Mouse (Mus musculus) inflammation-experienced regulatory T-cells, adult 6 months (primary cell): ENCODE measurements around the gene Chuk. TPM values are rescaled to one million over a fixed set of nuclear protein-coding genes. Genes with fewer than 3 reads are reported as not detected.
A peak's percentile ranks its signal among the peaks of the same experiment; 100 is the strongest.

Experiments used
- ATAC-seq: one replicate; pipeline ENCODE4 v1.8.0; 2017
- polyA plus RNA-seq, 3 experiments: library from polyadenylated mRNA; unstranded; fragments of 100-300 nt; shearing (Covaris generic); gene quantifications; one replicate each; pipeline ENCODE4 v1.2.1; 2017

Chuk gene
- polyA plus RNA-seq, 3 experiments from 2014 or later = 39.5 to 49.3 (median 40.2) TPM

GRCm38 (mm10) chr19:44104393-44104792, 2.9 kb downstream of the Chuk start:
- no peak for ATAC-seq

GRCm38 (mm10) chr19:44103001-44103400, 4.3 kb downstream of the Chuk start:
- no peak for ATAC-seq

- no peak for ATAC-seq
Measured at GRCm38 (mm10) chr19:44100840-44101239, 6.4 kb downstream of the Chuk start.

- ATAC-seq = no peak
Measured at GRCm38 (mm10) chr19:44086278-44086677, 21.0 kb downstream of the Chuk start.

- no peak for ATAC-seq
Measured at GRCm38 (mm10) chr19:44080920-44081319, 26.4 kb downstream of the Chuk start.

- no peak for ATAC-seq
Measured at GRCm38 (mm10) chr19:44080023-44080422, 27.3 kb downstream of the Chuk start.

GRCm38 (mm10) chr19:44077024-44077423, 30.3 kb downstream of the Chuk start:
- no peak for ATAC-seq

GRCm38 (mm10) chr19:44076457-44076856, 30.8 kb downstream of the Chuk start:
- ATAC-seq = no peak

- ATAC-seq = no peak
Measured at GRCm38 (mm10) chr19:44074986-44075385, 32.3 kb downstream of the Chuk start.

GRCm38 (mm10) chr19:44071166-44071565, 36.1 kb downstream of the Chuk start:
- no peak for ATAC-seq

- ATAC-seq = no peak
Measured at GRCm38 (mm10) chr19:44069914-44070232, 37.4 kb downstream of the Chuk start.

- ATAC-seq = peak; percentile 84
Measured at GRCm38 (mm10) chr19:44069121-44069913, 38.0 kb downstream of the Chuk start, which contains the start of gene Erlin1. Erlin1 (minus strand) TSS chr19:44069785.

GRCm38 (mm10) chr19:44068232-44068631, 39.0 kb downstream of the Chuk start:
- ATAC-seq = no peak

- no peak for ATAC-seq
Measured at GRCm38 (mm10) chr19:44067323-44068049, 39.8 kb downstream of the Chuk start.

GRCm38 (mm10) chr19:44064734-44065133, 42.5 kb downstream of the Chuk start:
- ATAC-seq = no peak

GRCm38 (mm10) chr19:44063773-44064172, 43.5 kb downstream of the Chuk start:
- ATAC-seq = no peak

GRCm38 (mm10) chr19:44060226-44060625, 47.1 kb downstream of the Chuk start:
- no peak for ATAC-seq

- no peak for ATAC-seq
Measured at GRCm38 (mm10) chr19:44055173-44055826, 52.0 kb downstream of the Chuk start.

- no peak for ATAC-seq
Measured at GRCm38 (mm10) chr19:44050388-44050787, 56.9 kb downstream of the Chuk start.

GRCm38 (mm10) chr19:44049282-44049681, 58.0 kb downstream of the Chuk start:
- ATAC-seq = no peak

GRCm38 (mm10) chr19:44045847-44046246, 61.4 kb downstream of the Chuk start:
- ATAC-seq = no peak

- ATAC-seq = no peak
Measured at GRCm38 (mm10) chr19:44042121-44042520, 65.2 kb downstream of the Chuk start.

GRCm38 (mm10) chr19:44033396-44033795, 73.9 kb downstream of the Chuk start:
- no peak for ATAC-seq
